Mouse (Mus musculus): ENCODE measurements around the gene Slain1. TPM values are rescaled to one million over a fixed set of nuclear protein-coding genes. Genes with fewer than 3 reads are reported as not detected.

Slain1 gene
- polyA plus RNA-seq, 1 experiment from 2014 or later = 2.4 TPM

GRCm38 (mm10) chr14:103694295-103694694 lies 44.3 kb downstream of the Slain1 start:
- ATAC-seq (ENCODE audit: insufficient read depth) (peak; percentile 44), DNase-seq (peak; percentile 80)
- Histone ChIP-seq H3K36me3 (ENCODE audit: insufficient read depth) (no peaks in the 10 kb centered on the region), H3K27ac (ENCODE audit: low read depth) (no peak overlapping the region), H3K4me3 (ENCODE audit: low read depth, low read length) (no peak overlapping the region), H3K9me3 (ENCODE audit: low read depth, low read length) (no peaks in the 10 kb centered on the region), H3K9ac (no peak overlapping the region), H3K4me2 (no peak overlapping the region), H3K4me1 (ENCODE audit: insufficient read depth) (no peaks in the 10 kb centered on the region), H3K27me3 (ENCODE audit: insufficient read depth, low read length) (no peaks in the 10 kb centered on the region)
- peak; percentile 90 for TF ChIP-seq CTCF (IDR thresholded peaks at IDR 0.05; ENCODE audit: low read depth)
- 22% methylated on average over 1 of the region's 1 CpGs for WGBS

- Histone ChIP-seq H3K36me3 (ENCODE audit: insufficient read depth) (no peaks in the 10 kb centered on the region), H3K4me1 (ENCODE audit: insufficient read depth) (no peaks in the 10 kb centered on the region), H3K27me3 (ENCODE audit: insufficient read depth, low read length) (no peaks in the 10 kb centered on the region), H3K9me3 (ENCODE audit: low read depth, low read length) (no peaks in the 10 kb centered on the region), H3K9ac (no peak overlapping the region), H3K4me2 (no peak overlapping the region), H3K4me3 (ENCODE audit: low read depth, low read length) (no peak overlapping the region), H3K27ac (ENCODE audit: low read depth) (no peak overlapping the region)
- TF ChIP-seq CTCF (IDR thresholded peaks at IDR 0.05; ENCODE audit: low read depth) = no peak
- WGBS = 77% methylated on average over 3 of the region's 3 CpGs
- DNase-seq (no peak), ATAC-seq (ENCODE audit: insufficient read depth) (no peak)
These were observed 45.6 kb downstream of the Slain1 start for GRCm38 (mm10) chr14:103695620-103696019.

- H3K4me2 ChIP-seq = no peak overlapping the region
- H3K4me3 ChIP-seq (ENCODE audit: low read depth, low read length) = no peak overlapping the region
- H3K36me3 ChIP-seq (ENCODE audit: insufficient read depth) = no peaks in the 10 kb centered on the region
- no peaks in the 10 kb centered on the region for H3K27me3 ChIP-seq (ENCODE audit: insufficient read depth, low read length)
- no peaks in the 10 kb centered on the region for H3K4me1 ChIP-seq (ENCODE audit: insufficient read depth)
- H3K9me3 ChIP-seq (ENCODE audit: low read depth, low read length) = no peaks in the 10 kb centered on the region
- WGBS = 78% methylated on average over 7 of the region's 7 CpGs
- no peak for TF ChIP-seq CTCF (IDR thresholded peaks at IDR 0.05; ENCODE audit: low read depth)
- DNase-seq (no peak), ATAC-seq (ENCODE audit: insufficient read depth) (no peak)
- no peak overlapping the region for H3K9ac ChIP-seq
- H3K27ac ChIP-seq (ENCODE audit: low read depth) = no peak overlapping the region
These were observed 47.1 kb downstream of the Slain1 start for GRCm38 (mm10) chr14:103697101-103697500.

DNA sequence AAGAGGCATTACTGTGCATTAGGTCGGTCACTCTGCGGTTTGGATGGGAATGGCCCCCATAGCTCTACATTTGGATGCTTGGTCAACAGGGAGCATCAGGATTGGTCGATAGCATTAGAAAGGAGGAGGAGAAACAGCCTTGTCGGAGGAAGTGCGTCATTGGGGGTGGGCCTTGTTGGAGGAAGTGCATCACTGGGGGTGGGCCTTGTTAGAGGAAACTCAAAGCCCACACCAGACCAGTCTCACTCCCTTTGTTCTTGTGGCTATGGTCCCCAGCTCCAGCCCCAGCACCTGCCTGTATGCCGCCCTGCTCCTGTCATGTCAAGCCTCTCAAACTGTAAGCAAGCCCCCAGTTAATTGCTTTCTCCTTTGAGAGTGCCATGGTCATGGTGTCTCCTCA lies 49.3 kb downstream of the Slain1 start:
- Histone ChIP-seq H3K36me3 (ENCODE audit: insufficient read depth) (no peaks in the 10 kb centered on the region), H3K27ac (ENCODE audit: low read depth) (no peak overlapping the region), H3K4me2 (no peak overlapping the region), H3K4me1 (ENCODE audit: insufficient read depth) (no peaks in the 10 kb centered on the region), H3K27me3 (ENCODE audit: insufficient read depth, low read length) (no peaks in the 10 kb centered on the region), H3K9me3 (ENCODE audit: low read depth, low read length) (no peaks in the 10 kb centered on the region), H3K4me3 (ENCODE audit: low read depth, low read length) (no peak overlapping the region), H3K9ac (no peak overlapping the region)
- DNase-seq (no peak), ATAC-seq (ENCODE audit: insufficient read depth) (no peak)
- WGBS = 90% methylated on average over 6 of the region's 6 CpGs
- no peak for TF ChIP-seq CTCF (IDR thresholded peaks at IDR 0.05; ENCODE audit: low read depth)

DNA sequence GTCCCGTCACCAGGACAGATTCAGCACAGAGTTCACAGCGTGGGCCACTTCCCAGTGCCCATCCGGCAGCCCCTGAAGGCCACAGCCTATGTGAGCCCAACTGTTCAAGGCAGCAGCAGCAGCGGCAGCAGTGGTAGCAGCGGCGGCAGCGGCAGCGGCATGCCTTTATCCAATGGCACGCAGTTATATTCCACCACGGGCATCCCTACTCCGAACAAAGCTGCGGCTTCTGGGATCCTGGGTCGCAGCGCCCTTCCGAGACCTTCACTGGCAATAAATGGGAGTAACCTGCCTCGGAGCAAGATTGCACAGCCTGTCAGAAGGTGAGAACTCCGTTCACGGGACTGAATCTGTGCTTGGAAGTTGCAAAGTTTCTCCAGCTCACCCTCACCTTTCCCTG lies 52.5 kb downstream of the Slain1 start:
- no peak overlapping the region for H3K9ac ChIP-seq
- no peak overlapping the region for H3K4me3 ChIP-seq (ENCODE audit: low read depth, low read length)
- no peak overlapping the region for H3K27ac ChIP-seq (ENCODE audit: low read depth)
- no peaks in the 10 kb centered on the region for H3K27me3 ChIP-seq (ENCODE audit: insufficient read depth, low read length)
- no peak overlapping the region for H3K4me2 ChIP-seq
- no peak for TF ChIP-seq CTCF (IDR thresholded peaks at IDR 0.05; ENCODE audit: low read depth)
- ATAC-seq (ENCODE audit: insufficient read depth) (no peak), DNase-seq (no peak)
- no peaks in the 10 kb centered on the region for H3K36me3 ChIP-seq (ENCODE audit: insufficient read depth)
- whole genome bisulfite sequencing = 86% methylated on average over 18 of the region's 18 CpGs
- no peaks in the 10 kb centered on the region for H3K9me3 ChIP-seq (ENCODE audit: low read depth, low read length)
- H3K4me1 ChIP-seq (ENCODE audit: insufficient read depth) = no peaks in the 10 kb centered on the region

DNA sequence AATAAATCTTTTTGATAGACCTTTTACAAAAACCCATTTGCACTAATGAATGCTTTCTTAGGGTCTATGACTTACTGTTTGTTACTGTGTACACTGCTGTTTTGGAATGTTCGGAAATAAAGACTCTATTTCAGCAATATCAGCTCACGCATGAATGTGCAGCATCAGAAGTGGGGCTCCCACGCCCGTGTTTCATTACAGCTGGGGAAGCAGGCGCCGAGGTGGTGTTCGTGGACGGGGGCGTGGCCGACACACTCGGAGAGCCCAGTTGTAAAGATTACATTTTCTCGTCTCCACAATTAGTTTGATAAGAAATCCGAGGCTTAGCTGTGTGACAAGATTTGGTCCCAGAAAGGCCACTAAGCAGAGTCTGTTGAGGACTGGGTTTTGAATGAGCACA lies 54.7 kb downstream of the Slain1 start:
- no peak overlapping the region for H3K4me3 ChIP-seq (ENCODE audit: low read depth, low read length)
- H3K27ac ChIP-seq (ENCODE audit: low read depth) = no peak overlapping the region
- H3K4me1 ChIP-seq (ENCODE audit: insufficient read depth) = no peaks in the 10 kb centered on the region
- ATAC-seq (ENCODE audit: insufficient read depth) = no peak
- H3K9ac ChIP-seq = no peak overlapping the region
- no peaks in the 10 kb centered on the region for H3K27me3 ChIP-seq (ENCODE audit: insufficient read depth, low read length)
- no peaks in the 10 kb centered on the region for H3K9me3 ChIP-seq (ENCODE audit: low read depth, low read length)
- TF ChIP-seq CTCF (IDR thresholded peaks at IDR 0.05; ENCODE audit: low read depth) = no peak
- H3K4me2 ChIP-seq = no peak overlapping the region
- DNase-seq = no peak
- 75% methylated on average over 13 of the region's 13 CpGs for WGBS
- no peaks in the 10 kb centered on the region for H3K36me3 ChIP-seq (ENCODE audit: insufficient read depth)

DNA sequence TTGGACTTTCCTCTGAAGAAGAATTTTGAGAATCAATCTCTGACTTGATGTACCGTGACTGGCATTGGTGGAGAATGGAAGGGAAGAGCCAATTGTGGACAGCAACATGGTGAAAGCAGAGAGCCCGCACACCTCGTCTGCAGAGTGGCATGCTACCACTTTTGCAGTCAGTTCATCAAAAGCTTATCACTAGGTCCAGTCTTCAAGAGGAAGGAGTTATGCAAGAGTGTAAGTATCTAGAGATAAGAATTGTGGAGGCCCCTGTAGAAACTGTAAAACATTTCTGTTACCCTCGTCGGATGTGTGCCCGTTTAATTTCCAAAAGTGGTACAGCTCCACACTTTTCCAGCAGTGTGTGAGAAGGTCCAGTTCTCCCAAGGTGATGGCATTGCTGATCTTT lies 56.3 kb downstream of the Slain1 start:
- Histone ChIP-seq H3K4me3 (ENCODE audit: low read depth, low read length) (no peak overlapping the region), H3K27ac (ENCODE audit: low read depth) (no peak overlapping the region), H3K36me3 (ENCODE audit: insufficient read depth) (no peaks in the 10 kb centered on the region), H3K4me1 (ENCODE audit: insufficient read depth) (no peaks in the 10 kb centered on the region), H3K4me2 (no peak overlapping the region), H3K9me3 (ENCODE audit: low read depth, low read length) (no peaks in the 10 kb centered on the region), H3K27me3 (ENCODE audit: insufficient read depth, low read length) (no peaks in the 10 kb centered on the region), H3K9ac (no peak overlapping the region)
- DNase-seq (no peak), ATAC-seq (ENCODE audit: insufficient read depth) (no peak)
- TF ChIP-seq CTCF (IDR thresholded peaks at IDR 0.05; ENCODE audit: low read depth) = no peak
- 63% methylated on average over 6 of the region's 6 CpGs for WGBS

DNA sequence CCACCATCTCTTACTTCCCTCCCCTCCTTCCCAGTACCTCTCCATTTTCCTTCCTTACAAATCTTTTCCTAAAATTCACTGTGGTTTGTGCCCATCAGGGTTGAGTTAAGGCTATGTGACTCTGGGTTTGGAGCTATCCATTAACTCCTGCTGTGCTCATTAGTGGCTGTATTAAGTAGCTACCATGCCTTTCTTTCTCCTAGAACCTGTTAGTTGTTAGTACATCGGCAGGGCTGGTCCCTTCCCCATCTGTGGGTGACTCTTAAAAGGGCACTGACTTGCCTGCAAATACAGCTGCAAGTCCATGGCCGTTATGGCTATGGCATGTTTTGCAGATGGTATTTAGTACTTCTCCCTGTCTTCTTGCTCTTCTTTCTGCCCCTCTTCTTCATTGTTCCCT lies 58.6 kb downstream of the Slain1 start:
- H3K4me3 ChIP-seq (ENCODE audit: low read depth, low read length) = no peak overlapping the region
- no peak overlapping the region for H3K4me2 ChIP-seq
- no peaks in the 10 kb centered on the region for H3K36me3 ChIP-seq (ENCODE audit: insufficient read depth)
- no peak overlapping the region for H3K27ac ChIP-seq (ENCODE audit: low read depth)
- no peak overlapping the region for H3K9ac ChIP-seq
- H3K4me1 ChIP-seq (ENCODE audit: insufficient read depth) = no peaks in the 10 kb centered on the region
- DNase-seq (no peak), ATAC-seq (ENCODE audit: insufficient read depth) (no peak)
- no peaks in the 10 kb centered on the region for H3K9me3 ChIP-seq (ENCODE audit: low read depth, low read length)
- WGBS = 72% methylated on average over 2 of the region's 2 CpGs
- no peaks in the 10 kb centered on the region for H3K27me3 ChIP-seq (ENCODE audit: insufficient read depth, low read length)
- no peak for TF ChIP-seq CTCF (IDR thresholded peaks at IDR 0.05; ENCODE audit: low read depth)
